Mouse (Mus musculus): ENCODE data around the gene Spata32.
"Not testable (repeated sequence)": the region's sequence is repeated elsewhere in the genome, so short reads cannot be mapped to it uniquely, and the experiment has no call there.

The Spata32 gene

GRCm38 (mm10) chr11:103246731-103247290 lies 28.6 kb upstream of the Spata32 start:
- no peak for DNase-seq (ENCODE audit: low spot score in 2 of 2)

- DNase-seq (ENCODE audit: low spot score in 2 of 2) = no peak
Measured at GRCm38 (mm10) chr11:103246081-103246730, 28.0 kb upstream of the Spata32 start.

- no peak for DNase-seq (ENCODE audit: low spot score in 2 of 2)
Measured at GRCm38 (mm10) chr11:103244856-103245255, 26.6 kb upstream of the Spata32 start.

- DNase-seq (ENCODE audit: low spot score in 2 of 2) = no peak
Measured at GRCm38 (mm10) chr11:103240740-103241139, 22.5 kb upstream of the Spata32 start.

GRCm38 (mm10) chr11:103237757-103238156 lies 19.5 kb upstream of the Spata32 start:
- DNase-seq (ENCODE audit: low spot score in 2 of 2) = no peak

GRCm38 (mm10) chr11:103236903-103237302 lies 18.7 kb upstream of the Spata32 start:
- no peak for DNase-seq (ENCODE audit: low spot score in 2 of 2)

GRCm38 (mm10) chr11:103236431-103236830 lies 18.2 kb upstream of the Spata32 start:
- no peak for DNase-seq (ENCODE audit: low spot score in 2 of 2)

GRCm38 (mm10) chr11:103235702-103236101 lies 17.5 kb upstream of the Spata32 start:
- no peak for DNase-seq (ENCODE audit: low spot score in 2 of 2)

GRCm38 (mm10) chr11:103234447-103234846 lies 16.2 kb upstream of the Spata32 start:
- no peak for DNase-seq (ENCODE audit: low spot score in 2 of 2)

- peak; percentile 65 to 89 for DNase-seq (ENCODE audit: low spot score in 2 of 2)
Measured at GRCm38 (mm10) chr11:103232966-103233365, 14.7 kb upstream of the Spata32 start.

- DNase-seq (ENCODE audit: low spot score in 2 of 2) = no peak
Measured at GRCm38 (mm10) chr11:103231367-103231766, 13.1 kb upstream of the Spata32 start.

GRCm38 (mm10) chr11:103230626-103231025 lies 12.4 kb upstream of the Spata32 start:
- DNase-seq (ENCODE audit: low spot score in 2 of 2) = no peak

GRCm38 (mm10) chr11:103229608-103230007 lies 11.4 kb upstream of the Spata32 start:
- DNase-seq (ENCODE audit: low spot score in 2 of 2) = no peak

- DNase-seq (ENCODE audit: low spot score in 2 of 2) = no peak
Measured at GRCm38 (mm10) chr11:103223951-103224456, 5.8 kb upstream of the Spata32 start.

- DNase-seq (ENCODE audit: low spot score in 2 of 2) = no peak
Measured at GRCm38 (mm10) chr11:103223444-103223843, 5.2 kb upstream of the Spata32 start.

GRCm38 (mm10) chr11:103222718-103223117 lies 4.5 kb upstream of the Spata32 start:
- DNase-seq (ENCODE audit: low spot score in 2 of 2) = not testable (repeated sequence)

- DNase-seq (ENCODE audit: low spot score in 2 of 2) = no peak
Measured at GRCm38 (mm10) chr11:103221437-103221836, 3.2 kb upstream of the Spata32 start.

GRCm38 (mm10) chr11:103219995-103220394 lies 1.8 kb upstream of the Spata32 start:
- DNase-seq (ENCODE audit: low spot score in 2 of 2) = no peak

GRCm38 (mm10) chr11:103219259-103219658 lies 1.0 kb upstream of the Spata32 start:
- DNase-seq (ENCODE audit: low spot score in 2 of 2) = no peak

- DNase-seq (ENCODE audit: low spot score in 2 of 2) = no peak
Measured at GRCm38 (mm10) chr11:103218517-103218901, 277 bp upstream of the Spata32 start.

GRCm38 (mm10) chr11:103215355-103215754 lies 2.9 kb downstream of the Spata32 start:
- DNase-seq (ENCODE audit: low spot score in 2 of 2) = no peak

- no peak for DNase-seq (ENCODE audit: low spot score in 2 of 2)
Measured at GRCm38 (mm10) chr11:103213712-103214111, 4.5 kb downstream of the Spata32 start.

GRCm38 (mm10) chr11:103210291-103210690 lies 7.9 kb downstream of the Spata32 start:
- DNase-seq (ENCODE audit: low spot score in 2 of 2) = no peak

All from thymus, postnatal 10 days (tissue).